Mouse (Mus musculus) olfactory bulb, adult 2 months (tissue): ENCODE data around the gene Cybb.

Source experiments
- CTCF ChIP-seq: fragments of 200-500 bp; IDR thresholded peaks from 2 replicates; pipeline ENCODE4 v1.5.1; 2012; ENCODE audit warnings: low read depth, mild to moderate bottlenecking, low read length, moderate library complexity; ENCODE audit not compliant: insufficient read depth
- POLR2A ChIP-seq: fragments of 200-500 bp; IDR thresholded peaks from 2 replicates; pipeline ENCODE4 v1.6.1; 2012; ENCODE audit warnings: mild to moderate bottlenecking, low read depth, low read length, moderate library complexity; ENCODE audit not compliant: insufficient read depth

DNA sequence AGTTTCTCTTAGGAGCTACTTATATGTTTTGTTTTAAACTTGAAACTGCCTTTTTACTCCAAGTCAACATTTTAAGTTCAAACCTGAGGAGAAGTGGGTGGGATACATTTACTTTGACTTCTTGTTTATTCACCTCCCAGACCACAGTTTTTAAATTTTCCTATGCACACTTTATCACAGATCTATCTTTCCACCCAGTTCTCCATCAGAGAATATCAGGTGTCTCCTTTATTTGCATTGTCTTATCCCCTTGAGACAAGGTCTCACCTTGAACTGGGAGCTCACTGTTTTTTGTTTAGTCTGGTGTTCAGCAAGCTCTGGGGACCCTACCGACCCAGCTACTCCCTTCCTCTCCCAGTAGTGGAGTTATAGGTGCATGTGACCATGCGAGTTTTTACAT lies 21.7 kb downstream of the Cybb start:
- TF ChIP-seq CTCF, result no peak
- no peak for TF ChIP-seq POLR2A
